Mouse (Mus musculus): Measurements from ENCODE around the gene Scoc.

Gene Scoc

DNA sequence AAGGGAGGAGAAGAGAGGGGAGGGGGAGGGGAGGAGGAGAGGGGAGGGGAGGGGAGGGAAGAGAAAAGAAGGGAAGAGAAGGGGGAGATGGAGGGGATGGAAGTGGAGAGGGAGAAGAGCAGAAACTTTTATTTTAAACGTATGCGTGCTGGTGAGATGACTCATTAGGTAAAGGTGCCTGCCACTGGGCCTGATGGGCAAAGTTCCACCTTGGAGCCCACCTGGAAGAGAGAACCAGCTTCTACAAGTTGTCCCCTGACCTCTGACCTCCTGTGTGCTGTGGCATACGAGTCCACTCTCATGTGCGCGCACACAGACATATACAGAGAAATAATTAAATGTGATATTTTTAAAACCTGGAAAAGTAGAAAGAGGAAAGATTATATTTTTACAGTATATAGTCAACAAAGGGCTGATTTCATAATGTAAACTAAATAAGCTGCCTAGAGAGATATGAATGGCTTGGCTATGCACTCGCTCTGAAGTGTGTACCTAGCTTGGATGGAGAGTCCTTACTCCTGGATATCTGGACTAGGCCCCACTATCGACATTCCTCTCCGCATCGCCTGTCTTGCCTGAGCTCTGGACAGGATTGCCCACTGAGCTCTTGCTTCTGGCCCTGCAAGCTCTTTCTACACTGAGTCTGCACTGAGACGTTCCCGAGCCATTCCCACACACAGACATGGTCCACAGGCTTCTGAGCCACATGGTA, 39.2 kb downstream of the Scoc start:
- ChIA-PET POLR2A (no interaction called here), CTCF (no interaction called here)

- POLR2A ChIA-PET: interaction anchor here in 1 of 4 experiments (0.9 kb wide), 1 partner anchor 30 kb away, joined by 3 read pairs; no protein-coding TSS in a partner anchor
Measured at GRCm38 (mm10) chr8:83417970-83418369, 40.2 kb downstream of the Scoc start.

DNA sequence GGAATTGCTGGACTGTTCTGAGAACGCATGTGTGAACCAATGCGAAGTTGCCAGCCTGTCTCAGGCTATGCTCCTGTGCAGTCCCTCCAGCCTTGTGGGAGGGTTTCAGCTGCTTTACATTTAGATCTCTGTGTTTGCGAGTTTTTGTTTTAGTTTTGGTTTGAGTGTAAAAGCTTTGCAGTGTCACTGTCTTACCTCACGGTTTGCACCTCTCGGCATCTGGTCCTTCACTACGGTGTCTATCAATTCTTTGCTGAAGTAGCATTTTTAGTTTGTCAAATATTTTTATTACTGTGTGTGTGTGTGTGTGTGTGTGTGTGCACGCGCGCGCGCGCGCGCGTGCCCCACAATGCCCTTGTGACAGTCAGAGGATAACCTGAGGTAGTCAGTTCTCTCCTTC, 41.3 kb downstream of the Scoc start:
- CTCF ChIA-PET: interaction anchor here in 2 of 4 experiments (0.6 to 1.5 kb wide), 7 partner anchors 10 to 594 kb away, joined by 3 to 7 read pairs (median 4); partner anchors contain the start of gene Rnf150 (in 1 of the 2)

More at GRCm38 (mm10) chr8:83417970-83418369, 40.2 kb downstream of the Scoc start:
- CTCF ChIA-PET: interaction anchor here in 2 of 4 experiments (0.6 to 1.5 kb wide), 2 partner anchors 33 to 158 kb away, joined by 4 read pairs; no protein-coding TSS in a partner anchor

GRCm38 (mm10) chr8:83408496-83408895, 49.7 kb downstream of the Scoc start:
- CTCF ChIA-PET: interaction anchor here (0.6 to 2.5 kb wide), 11 partner anchors 17 to 616 kb away, joined by 3 to 9 read pairs (median 4); partner anchors contain the start of genes Dnajb1 (in 1 of the 4) and Tecr (in 1 of the 4)
- POLR2A ChIA-PET: interaction anchor here in 1 of 4 experiments (0.8 to 1.2 kb wide), 2 partner anchors 9 to 158 kb away, joined by 3 read pairs; partner anchors contain the start of gene Ndufb7

More for the DNA sequence above, 41.3 kb downstream of the Scoc start:
- POLR2A ChIA-PET: interaction anchor here in 2 of 4 experiments (0.6 to 1.3 kb wide), 3 partner anchors 8 to 297 kb away, joined by 3 read pairs; no protein-coding TSS in a partner anchor

- ChIA-PET CTCF (interaction anchor here (0.6 to 1.5 kb wide), 12 partner anchors 9 to 616 kb away, joined by 3 to 7 read pairs (median 4); partner anchors contain the start of gene Clgn (in 1 of the 4)), POLR2A (interaction anchor here in 1 of 4 experiments (0.6 to 0.9 kb wide), 2 partner anchors 17 to 630 kb away, joined by 3 to 6 read pairs; partner anchors contain the start of gene Clgn)
Measured at GRCm38 (mm10) chr8:83406836-83407235, 51.4 kb downstream of the Scoc start.

DNA sequence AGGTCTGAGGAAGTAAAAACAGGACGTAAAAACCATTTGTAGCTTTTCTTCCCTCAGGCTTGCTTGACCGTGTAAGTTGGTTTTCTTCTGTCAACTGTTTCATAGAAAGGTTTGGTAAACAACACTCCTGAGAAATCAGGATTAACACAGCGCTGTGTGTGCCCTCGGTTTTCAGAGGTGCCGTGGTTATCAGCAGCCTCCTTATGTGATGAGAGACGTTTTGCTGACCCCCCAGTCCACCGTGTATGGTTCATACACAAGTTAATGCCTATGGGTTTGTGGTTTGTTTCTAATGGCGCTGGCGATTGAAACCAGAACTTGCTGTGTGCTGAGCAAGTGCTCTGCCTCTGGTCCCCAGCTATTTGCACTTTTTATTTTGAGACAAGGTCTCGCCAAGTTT, 52.6 kb downstream of the Scoc start:
- POLR2A ChIA-PET: interaction anchor here in 1 of 4 experiments (0.6 kb wide), 1 partner anchor 241 kb away, joined by 3 read pairs; the partner anchor contains the start of gene Tbc1d9
- CTCF ChIA-PET: interaction anchor here in 1 of 4 experiments (0.5 to 1.7 kb wide), 2 partner anchors 145 to 146 kb away, joined by 4 read pairs; no protein-coding TSS in a partner anchor

DNA sequence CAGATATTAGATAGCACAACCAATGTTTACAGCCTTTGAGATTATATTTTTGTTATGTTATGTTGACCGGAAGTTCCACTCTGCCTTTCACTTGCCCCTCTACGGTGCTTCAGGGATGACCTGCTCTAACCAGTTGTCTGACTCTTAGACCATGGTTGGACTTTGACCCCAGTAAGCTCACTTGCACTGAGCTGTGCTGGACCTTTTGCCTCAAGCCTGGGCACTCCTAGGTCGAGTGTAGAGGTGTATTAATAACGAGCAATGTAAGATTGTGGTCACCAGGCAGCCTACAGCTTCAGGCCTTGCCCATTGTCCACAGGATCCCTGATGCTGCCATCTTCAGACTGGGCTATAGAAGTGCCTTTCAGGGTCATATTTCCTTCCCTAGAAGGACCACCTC, 60.5 kb downstream of the Scoc start:
- POLR2A ChIA-PET: no interaction called here
- CTCF ChIA-PET: no interaction called here

DNA sequence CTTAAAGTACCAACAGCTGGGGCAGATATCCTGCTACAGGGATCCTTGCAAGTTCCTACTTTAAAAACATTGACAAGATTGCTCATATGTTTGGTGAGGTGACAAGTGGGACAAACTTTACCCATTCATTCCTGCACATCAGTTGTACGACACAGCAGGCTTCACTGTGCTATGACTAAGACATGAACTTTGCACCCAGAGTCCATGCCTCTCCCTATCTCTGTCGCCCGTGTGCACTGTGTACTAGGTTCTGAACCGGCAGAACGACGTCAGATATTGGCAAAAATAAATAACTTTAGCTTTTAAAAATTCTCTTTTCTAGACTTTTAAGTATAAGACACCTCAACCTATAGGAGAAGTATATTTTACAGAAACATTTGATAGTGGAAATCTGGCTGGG, 61.5 kb downstream of the Scoc start:
- ChIA-PET CTCF (no interaction called here), POLR2A (no interaction called here)

GRCm38 (mm10) chr8:83394325-83394724, 63.9 kb downstream of the Scoc start:
- ChIA-PET POLR2A (no interaction called here), CTCF (no interaction called here)

DNA sequence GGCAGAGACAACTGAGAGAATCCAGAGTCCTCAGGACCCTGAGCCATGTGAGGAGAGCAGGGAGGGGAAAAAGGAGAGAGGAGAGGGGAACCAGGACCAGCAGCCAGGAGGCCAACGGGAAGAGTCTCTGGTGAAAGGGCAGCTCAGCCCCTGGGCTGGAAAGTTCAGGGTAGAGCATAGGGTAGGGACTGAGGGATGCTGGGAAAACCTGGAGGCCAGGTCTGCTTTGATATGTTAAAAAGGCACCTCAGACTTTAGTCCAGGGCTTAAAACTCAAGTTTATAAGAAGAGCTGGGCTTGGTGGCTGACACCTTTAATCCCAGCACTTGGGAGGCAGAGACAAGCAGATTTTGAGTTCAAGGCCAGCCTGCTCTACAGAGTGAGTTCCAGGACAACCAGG, 65.7 kb downstream of the Scoc start:
- POLR2A ChIA-PET: interaction anchor here in 2 of 4 experiments (0.6 to 1.1 kb wide), 3 partner anchors 64 to 226 kb away, joined by 3 to 7 read pairs (median 3); partner anchors contain the start of genes Dnajb1 (in 1 of the 2), Gm10645 (in 1 of the 2) and Tecr (in 1 of the 2)

DNA sequence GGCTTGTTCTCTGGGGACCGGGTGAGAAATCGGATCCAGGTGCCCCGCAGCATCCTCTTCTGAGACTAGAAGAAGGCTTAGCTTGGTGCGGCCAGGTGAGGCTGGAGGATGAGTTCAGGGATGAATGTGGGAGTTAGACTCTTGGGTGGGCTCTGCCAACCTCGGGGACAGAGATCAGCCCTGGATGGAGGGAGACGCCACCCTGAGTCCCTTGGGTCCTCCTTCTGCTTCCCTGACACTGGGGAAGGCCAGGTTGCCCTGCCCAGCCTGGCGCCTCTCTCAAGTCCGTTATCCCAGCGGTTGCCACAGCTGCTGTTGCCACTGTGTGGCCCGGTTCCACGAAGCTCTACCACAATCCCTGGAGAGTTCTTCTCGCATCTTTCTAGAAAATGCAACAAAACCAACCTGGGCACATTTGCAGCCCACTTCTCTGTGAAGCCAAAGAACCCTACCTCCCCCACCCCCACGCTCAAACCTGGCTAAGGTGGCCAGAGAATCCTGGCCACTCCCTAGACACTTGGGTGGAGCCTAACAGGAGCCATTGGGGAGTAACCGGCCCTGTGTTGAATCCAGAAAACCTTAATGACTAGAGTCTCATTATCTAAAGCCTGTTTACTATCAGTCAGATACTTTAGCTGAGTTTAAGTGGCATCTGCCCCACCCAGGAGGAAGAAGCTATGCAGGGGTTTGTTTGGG, 68.0 kb downstream of the Scoc start:
- ChIA-PET POLR2A (interaction anchor here in 2 of 4 experiments (0.6 to 1.7 kb wide), 5 partner anchors 8 to 525 kb away, joined by 3 to 4 read pairs (median 3); no protein-coding TSS in a partner anchor), CTCF (interaction anchor here in 1 of 4 experiments (1.0 to 1.7 kb wide), 2 partner anchors 17 to 129 kb away, joined by 4 read pairs; no protein-coding TSS in a partner anchor)

More for the DNA sequence above, 65.7 kb downstream of the Scoc start:
- CTCF ChIA-PET: interaction anchor here in 3 of 4 experiments (0.6 to 1.2 kb wide), 5 partner anchors 15 to 69 kb away, joined by 3 to 14 read pairs (median 3); no protein-coding TSS in a partner anchor

- ChIA-PET POLR2A (interaction anchor here in 1 of 4 experiments (0.8 to 1.7 kb wide), 3 partner anchors 10 to 29 kb away, joined by 3 read pairs; no protein-coding TSS in a partner anchor), CTCF (interaction anchor here in 1 of 4 experiments (1.0 to 1.7 kb wide), 2 partner anchors 18 to 129 kb away, joined by 4 read pairs; no protein-coding TSS in a partner anchor)
Measured at GRCm38 (mm10) chr8:83389316-83390005, 68.7 kb downstream of the Scoc start, which contains the start of gene Clgn. Gene Clgn, plus strand, starts transcription at chr8:83389867.

DNA sequence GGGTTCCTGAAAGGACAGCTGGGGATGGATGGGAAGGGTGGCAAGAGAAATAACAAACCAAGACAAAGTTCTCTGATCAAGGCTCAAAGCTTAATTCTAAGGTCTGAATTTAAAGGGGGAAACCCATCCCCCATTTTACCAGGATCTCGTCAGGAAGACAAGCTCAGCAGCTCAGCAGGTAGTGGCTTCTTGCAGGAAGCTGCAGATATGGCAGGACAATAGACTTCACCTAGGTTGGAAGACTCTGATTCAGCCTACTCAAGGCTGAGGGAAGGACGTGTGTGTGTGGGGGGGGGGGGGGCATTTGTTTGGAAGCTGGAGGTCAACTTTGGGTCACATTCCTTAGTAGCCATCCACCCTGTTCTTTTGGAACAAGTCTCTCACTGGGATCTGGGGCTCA, 75.3 kb downstream of the Scoc start:
- CTCF ChIA-PET: interaction anchor here in 1 of 4 experiments (0.6 kb wide), 1 partner anchor 24 kb away, joined by 3 read pairs; no protein-coding TSS in a partner anchor
- POLR2A ChIA-PET: interaction anchor here in 2 of 4 experiments (0.5 to 1.3 kb wide), 2 partner anchors 109 to 218 kb away, joined by 3 read pairs; partner anchors contain the start of gene Tbc1d9 (in 1 of the 2)

- ChIA-PET POLR2A (interaction anchor here in 2 of 4 experiments (0.6 to 1.1 kb wide), 3 partner anchors 10 to 406 kb away, joined by 3 read pairs; no protein-coding TSS in a partner anchor), CTCF (interaction anchor here in 2 of 4 experiments (0.6 to 0.7 kb wide), 3 partner anchors 23 to 117 kb away, joined by 3 to 5 read pairs (median 5); no protein-coding TSS in a partner anchor)
Measured at GRCm38 (mm10) chr8:83381016-83381415, 77.2 kb downstream of the Scoc start.

GRCm38 (mm10) chr8:83380141-83380540, 78.0 kb downstream of the Scoc start:
- ChIA-PET CTCF (no interaction called here), POLR2A (interaction anchor here in 1 of 4 experiments (0.7 kb wide), 1 partner anchor 47 kb away, joined by 7 read pairs; no protein-coding TSS in a partner anchor)
